Comparison of ENCODE assay signal across 9 mouse cellular contexts in genomic region chr9:110758605-110759004, GRCm38 (mm10). TPM values are rescaled to one million over a fixed set of nuclear protein-coding genes. Genes with fewer than 3 reads are reported as not detected.
DNase-seq lines count a peak whose midpoint lies in the region; ATAC-seq lines count a peak whose summit lies in the region.
"Had no signal": no experiment of that assay in that cellular context is flagged by ENCODE, and none has a peak within 500 bp of the region (broad histone marks: within the 10 kb centered on the region; RNA-seq: fewer than 3 reads in every experiment).

No protein-coding gene starts in this region.

- H3K4me2 ChIP-seq in kidney, embryonic 14.5 days (replicated peaks; ENCODE audit: low read depth, low read length): no peak overlapping the region

- H3K4me1 ChIP-seq in kidney, embryonic 14.5 days (ENCODE audit: control insufficient read depth, insufficient read depth, low read length): peaks cover under 1% of the 10 kb centered on the region; the same call in 1 of the 2 replicates
- H3K4me1 ChIP-seq in midbrain, embryonic 10.5 days: peaks cover 16% of the 10 kb centered on the region

- WGBS in kidney, embryonic 14.5 days: 70% methylated on average over 8 of the region's 8 CpGs
- 87% methylated on average over 8 of the region's 8 CpGs for WGBS in midbrain, embryonic 10.5 days

- H3K36me3 ChIP-seq in kidney, embryonic 14.5 days (ENCODE audit: control insufficient read depth, insufficient read depth, low read length): no peaks in the 10 kb centered on the region
- H3K36me3 ChIP-seq in midbrain, embryonic 10.5 days: no peaks in the 10 kb centered on the region

- no peaks in the 10 kb centered on the region for H3K9me3 ChIP-seq in kidney, embryonic 14.5 days (ENCODE audit: control insufficient read depth, low read length)
- no peaks in the 10 kb centered on the region for H3K9me3 ChIP-seq in midbrain, embryonic 10.5 days (replicated peaks)

- no peak overlapping the region for H3K4me3 ChIP-seq in kidney, embryonic 14.5 days (ENCODE audit: low read length)
- no peak overlapping the region for H3K4me3 ChIP-seq in midbrain, embryonic 10.5 days

- H3K27me3 ChIP-seq in kidney, embryonic 14.5 days (ENCODE audit: control insufficient read depth, insufficient read depth, low read length): no peaks in the 10 kb centered on the region
- peaks cover 9% of the 10 kb centered on the region for H3K27me3 ChIP-seq in midbrain, embryonic 10.5 days (ENCODE audit: low read depth, poor library complexity, severe bottlenecking)

- H3K9ac ChIP-seq in kidney, embryonic 14.5 days (ENCODE audit: low read depth, low read length): no peak overlapping the region

- peak; percentile 66 for DNase-seq in kidney, adult 11 months
- DNase-seq in frontal cortex, postnatal 36 days (ENCODE audit: low spot score in 2 of 2): peak; percentile 15 to 47
- peak; percentile 67 to 80 for DNase-seq in kidney, postnatal 25 days
- DNase-seq in lung, postnatal 10 days: peak; percentile 91
- DNase-seq in urinary bladder, postnatal 4 days (ENCODE audit: low spot score in 2 of 2): peak; percentile 77 to 86
- DNase-seq in retina, postnatal 1 day: no peak
- no peak for DNase-seq in midbrain, embryonic 10.5 days (ENCODE audit: low spot score)

- ATAC-seq in kidney, embryonic 14.5 days (ENCODE audit: low FRiP score, low TSS enrichment): no peak

- no peak overlapping the region for H3K27ac ChIP-seq in kidney, embryonic 14.5 days (ENCODE audit: low read depth, low read length)
- no peak overlapping the region for H3K27ac ChIP-seq in midbrain, embryonic 10.5 days (replicated peaks)

RNA-seq across cellular contexts. Expression of gene Pth1r, which starts 11.7 kb away (rescaled TPM):
- 27.3 and 40.9 TPM in 2 replicates for polyA plus RNA-seq in kidney, embryonic 14.5 days (2014; fragmentation: Nextera tagmentation; extraction: Ambion mirVana)
- polyA plus RNA-seq in midbrain, embryonic 10.5 days (2016; fragmentation: Nextera tagmentation; extraction: Ambion mirVana): 30.9 and 33.9 TPM in 2 replicates

RNA-seq across cellular contexts. Expression of gene Myl3, which starts 16.9 kb away (rescaled TPM):
- polyA plus RNA-seq in kidney, embryonic 14.5 days (2014; fragmentation: Nextera tagmentation; extraction: Ambion mirVana): 0.96 and 1.4 TPM in 2 replicates
- polyA plus RNA-seq in midbrain, embryonic 10.5 days (2016; fragmentation: Nextera tagmentation; extraction: Ambion mirVana): 0.36 and 0.51 TPM in 2 replicates

RNA-seq across cellular contexts. Expression of gene Prss42, which starts 39.4 kb away (rescaled TPM):
- polyA plus RNA-seq in kidney, embryonic 14.5 days (2014; fragmentation: Nextera tagmentation; extraction: Ambion mirVana): not detected in 2 replicates
- not detected in 2 replicates for polyA plus RNA-seq in midbrain, embryonic 10.5 days (2016; fragmentation: Nextera tagmentation; extraction: Ambion mirVana)
- polyA plus RNA-seq: intestine, embryonic 14.5 days had no signal

RNA-seq across cellular contexts. Expression of gene Prss44, which starts 55.2 kb away (rescaled TPM):
- not detected in 2 replicates for polyA plus RNA-seq in kidney, embryonic 14.5 days (2014; fragmentation: Nextera tagmentation; extraction: Ambion mirVana)
- not detected in 2 replicates for polyA plus RNA-seq in midbrain, embryonic 10.5 days (2016; fragmentation: Nextera tagmentation; extraction: Ambion mirVana)
- polyA plus RNA-seq: intestine, embryonic 14.5 days had no signal

Comparison
In these comparisons a context has a peak if more than half of its experiments do, and no peak if none do; other contexts are left out.
1. DNase-seq: peak in kidney, adult 11 months (single experiment), frontal cortex, postnatal 36 days (2 of 2), kidney, postnatal 25 days (2 of 2), lung, postnatal 10 days (single experiment) and urinary bladder, postnatal 4 days (2 of 2); none in retina, postnatal 1 day (single experiment) and midbrain, embryonic 10.5 days (single experiment).